Mouse (Mus musculus): ENCODE results near the gene Nabp2. TPM values are rescaled to one million over a fixed set of nuclear protein-coding genes. Genes with fewer than 3 reads are reported as not detected.
A peak's percentile ranks its signal among the peaks of the same experiment; 100 is the strongest.

Nabp2 gene
- polyA plus RNA-seq, 1 experiment from 2014 or later: 101 TPM

GRCm38 (mm10) chr10:128368402-128369217, 42.7 kb downstream of the Nabp2 start, which contains the start of gene Coq10a:
Gene Coq10a, minus strand, starts transcription at chr10:128368997.
- Histone ChIP-seq H3K27me3 (replicated peaks; ENCODE audit: control insufficient read depth, insufficient read depth, low read length) (no peaks in the 10 kb centered on the region), H3K36me3 (ENCODE audit: control insufficient read depth, insufficient read depth, low read length) (peaks cover 2% of the 10 kb centered on the region), H3K4me3 (ENCODE audit: low read depth, low read length) (peak within 1 kb of the TSS; percentile 70), H3K4me1 (replicated peaks; ENCODE audit: control insufficient read depth, insufficient read depth, low read length) (peaks cover 18% of the 10 kb centered on the region), H3K9me3 (ENCODE audit: control insufficient read depth, low read length) (no peaks in the 10 kb centered on the region), H3K9ac (ENCODE audit: low read depth, low read length) (peak within 1 kb of the TSS; percentile 67), H3K4me2 (peak within 1 kb of the TSS; percentile 97), H3K27ac (ENCODE audit: low read depth, low read length) (peak within 1 kb of the TSS; percentile 67)
- ATAC-seq (replicated peaks; ENCODE audit: low FRiP score) (peak; percentile 89), DNase-seq (ENCODE audit: low spot score) (peak; percentile 89)
- WGBS: under 1% methylated on average over 87 of the region's 87 CpGs

GRCm38 (mm10) chr10:128367899-128368401, 43.3 kb downstream of the Nabp2 start:
- H3K27me3 ChIP-seq (replicated peaks; ENCODE audit: control insufficient read depth, insufficient read depth, low read length): no peaks in the 10 kb centered on the region
- H3K9me3 ChIP-seq (ENCODE audit: control insufficient read depth, low read length): no peaks in the 10 kb centered on the region
- H3K4me3 ChIP-seq (ENCODE audit: low read depth, low read length): peak overlapping the region; percentile 70
- H3K27ac ChIP-seq (ENCODE audit: low read depth, low read length): peak overlapping the region; percentile 67
- H3K9ac ChIP-seq (ENCODE audit: low read depth, low read length): peak overlapping the region; percentile 67
- H3K4me1 ChIP-seq (replicated peaks; ENCODE audit: control insufficient read depth, insufficient read depth, low read length): peaks cover 15% of the 10 kb centered on the region
- 26% methylated on average over 19 of the region's 19 CpGs for WGBS
- no peak for DNase-seq (ENCODE audit: low spot score)
- H3K4me2 ChIP-seq: peak overlapping the region; percentile 97
- H3K36me3 ChIP-seq (ENCODE audit: control insufficient read depth, insufficient read depth, low read length): peaks cover 8% of the 10 kb centered on the region
- ATAC-seq (replicated peaks; ENCODE audit: low FRiP score): no peak; the same call in 1 of the 2 replicates

GRCm38 (mm10) chr10:128362568-128362967, 48.7 kb downstream of the Nabp2 start:
- Histone ChIP-seq H3K4me2 (no peak overlapping the region), H3K27ac (ENCODE audit: low read depth, low read length) (no peak overlapping the region), H3K36me3 (ENCODE audit: control insufficient read depth, insufficient read depth, low read length) (peaks cover 39% of the 10 kb centered on the region), H3K27me3 (replicated peaks; ENCODE audit: control insufficient read depth, insufficient read depth, low read length) (no peaks in the 10 kb centered on the region), H3K4me1 (replicated peaks; ENCODE audit: control insufficient read depth, insufficient read depth, low read length) (peaks cover 2% of the 10 kb centered on the region; the same call in 1 of the 2 replicates), H3K9ac (ENCODE audit: low read depth, low read length) (no peak overlapping the region), H3K4me3 (ENCODE audit: low read depth, low read length) (no peak overlapping the region), H3K9me3 (ENCODE audit: control insufficient read depth, low read length) (no peaks in the 10 kb centered on the region)
- 62% methylated on average over 3 of the region's 3 CpGs for WGBS
- DNase-seq (ENCODE audit: low spot score) (no peak), ATAC-seq (replicated peaks; ENCODE audit: low FRiP score) (no peak; the same call in 1 of the 2 replicates)

- WGBS: 87% methylated on average over 6 of the region's 6 CpGs
- no peak for ATAC-seq (replicated peaks; ENCODE audit: low FRiP score)
- no peaks in the 10 kb centered on the region for H3K4me1 ChIP-seq (replicated peaks; ENCODE audit: control insufficient read depth, insufficient read depth, low read length)
These were observed 49.5 kb downstream of the Nabp2 start for GRCm38 (mm10) chr10:128361836-128362235.

GRCm38 (mm10) chr10:128359226-128359625, 52.1 kb downstream of the Nabp2 start:
- no peak overlapping the region for H3K4me2 ChIP-seq
- no peak overlapping the region for H3K27ac ChIP-seq (ENCODE audit: low read depth, low read length)
- DNase-seq (ENCODE audit: low spot score) (no peak), ATAC-seq (replicated peaks; ENCODE audit: low FRiP score) (no peak)
- 87% methylated on average over 6 of the region's 6 CpGs for WGBS
- H3K27me3 ChIP-seq (replicated peaks; ENCODE audit: control insufficient read depth, insufficient read depth, low read length): no peaks in the 10 kb centered on the region
- peaks cover 51% of the 10 kb centered on the region for H3K36me3 ChIP-seq (ENCODE audit: control insufficient read depth, insufficient read depth, low read length)
- no peaks in the 10 kb centered on the region for H3K9me3 ChIP-seq (ENCODE audit: control insufficient read depth, low read length)
- no peaks in the 10 kb centered on the region for H3K4me1 ChIP-seq (replicated peaks; ENCODE audit: control insufficient read depth, insufficient read depth, low read length)
- no peak overlapping the region for H3K4me3 ChIP-seq (ENCODE audit: low read depth, low read length)
- no peak overlapping the region for H3K9ac ChIP-seq (ENCODE audit: low read depth, low read length)

More at GRCm38 (mm10) chr10:128361836-128362235, 49.5 kb downstream of the Nabp2 start:
- H3K4me3 ChIP-seq (ENCODE audit: low read depth, low read length): no peak overlapping the region
- H3K27ac ChIP-seq (ENCODE audit: low read depth, low read length): no peak overlapping the region
- H3K9me3 ChIP-seq (ENCODE audit: control insufficient read depth, low read length): no peaks in the 10 kb centered on the region
- H3K36me3 ChIP-seq (ENCODE audit: control insufficient read depth, insufficient read depth, low read length): peaks cover 42% of the 10 kb centered on the region
- H3K27me3 ChIP-seq (replicated peaks; ENCODE audit: control insufficient read depth, insufficient read depth, low read length): no peaks in the 10 kb centered on the region
- H3K9ac ChIP-seq (ENCODE audit: low read depth, low read length): no peak overlapping the region
- DNase-seq (ENCODE audit: low spot score): no peak
- no peak overlapping the region for H3K4me2 ChIP-seq

- ATAC-seq (replicated peaks; ENCODE audit: low FRiP score): no peak
- Histone ChIP-seq H3K27ac (ENCODE audit: low read depth, low read length) (no peak overlapping the region), H3K36me3 (ENCODE audit: control insufficient read depth, insufficient read depth, low read length) (peaks cover 55% of the 10 kb centered on the region), H3K4me1 (replicated peaks; ENCODE audit: control insufficient read depth, insufficient read depth, low read length) (no peaks in the 10 kb centered on the region), H3K4me3 (ENCODE audit: low read depth, low read length) (no peak overlapping the region), H3K9ac (ENCODE audit: low read depth, low read length) (no peak overlapping the region), H3K9me3 (ENCODE audit: control insufficient read depth, low read length) (no peaks in the 10 kb centered on the region), H3K4me2 (no peak overlapping the region), H3K27me3 (replicated peaks; ENCODE audit: control insufficient read depth, insufficient read depth, low read length) (no peaks in the 10 kb centered on the region)
- WGBS: 54% methylated on average over 2 of the region's 2 CpGs
- no peak for DNase-seq (ENCODE audit: low spot score)
These were observed 52.5 kb downstream of the Nabp2 start for GRCm38 (mm10) chr10:128358796-128359195.

Small RNA genes within 50 kb of the gene (microRNA-seq; reads per million reads assigned to microRNA genes)
- gene Gm25361 (ENCODE audit: borderline number of aligned reads): not detected
- gene Gm26308 (ENCODE audit: borderline number of aligned reads): not detected
- 1.1 reads per million for gene Mir6914 (ENCODE audit: borderline number of aligned reads)
- 2.1 reads per million for gene Mir6915 (ENCODE audit: borderline number of aligned reads)
- 1.1 reads per million for gene Mir8105 (ENCODE audit: borderline number of aligned reads)

Other genes with a start within 250 kb of the Nabp2 start
- 14.6 and 17.0 TPM in 2 replicates for gene Rbms2, start 231.2 kb downstream of the Nabp2 start, polyA plus RNA-seq (2014; fragmentation: Nextera tagmentation; extraction: Ambion mirVana)
- gene Gls2, start 217.0 kb downstream of the Nabp2 start, polyA plus RNA-seq (2014; fragmentation: Nextera tagmentation; extraction: Ambion mirVana): 3.1 and 3.4 TPM in 2 replicates
- 32.4 and 37.4 TPM in 2 replicates for gene Spryd4, start 199.7 kb downstream of the Nabp2 start, polyA plus RNA-seq (2014; fragmentation: Nextera tagmentation; extraction: Ambion mirVana)
- 0.08 TPM in 1 of 2 replicates, not detected in the other for gene Mip, start 185.7 kb downstream of the Nabp2 start, polyA plus RNA-seq (2014; fragmentation: Nextera tagmentation; extraction: Ambion mirVana)
- 67.5 and 71.2 TPM in 2 replicates for gene Timeless, start 179.4 kb downstream of the Nabp2 start, polyA plus RNA-seq (2014; fragmentation: Nextera tagmentation; extraction: Ambion mirVana)
- gene Apon, start 157.4 kb downstream of the Nabp2 start, polyA plus RNA-seq (2014; fragmentation: Nextera tagmentation; extraction: Ambion mirVana): 0.43 and 0.92 TPM in 2 replicates
- 25.0 and 28.0 TPM in 2 replicates for gene Apof, start 142.8 kb downstream of the Nabp2 start, polyA plus RNA-seq (2014; fragmentation: Nextera tagmentation; extraction: Ambion mirVana)
- 12.5 and 14.9 TPM in 2 replicates for gene Stat2, start 140.9 kb downstream of the Nabp2 start, polyA plus RNA-seq (2014; fragmentation: Nextera tagmentation; extraction: Ambion mirVana)
- 0.12 and 0.22 TPM in 2 replicates for gene Il23a, start 112.7 kb downstream of the Nabp2 start, polyA plus RNA-seq (2014; fragmentation: Nextera tagmentation; extraction: Ambion mirVana)
- 27.8 and 29.9 TPM in 2 replicates for gene Pan2, start 108.2 kb downstream of the Nabp2 start, polyA plus RNA-seq (2014; fragmentation: Nextera tagmentation; extraction: Ambion mirVana)
- gene Cnpy2, start 89.0 kb downstream of the Nabp2 start, polyA plus RNA-seq (2014; fragmentation: Nextera tagmentation; extraction: Ambion mirVana): 195 and 221 TPM in 2 replicates
- 255 and 280 TPM in 2 replicates for gene Cs, start 73.8 kb downstream of the Nabp2 start, polyA plus RNA-seq (2014; fragmentation: Nextera tagmentation; extraction: Ambion mirVana)
- gene Coq10a, start 42.5 kb downstream of the Nabp2 start, polyA plus RNA-seq (2014; fragmentation: Nextera tagmentation; extraction: Ambion mirVana): 8.4 and 10.5 TPM in 2 replicates
- gene Ankrd52, start 34.4 kb downstream of the Nabp2 start, polyA plus RNA-seq (2014; fragmentation: Nextera tagmentation; extraction: Ambion mirVana): 12.2 and 13.4 TPM in 2 replicates
- 16.5 and 17.6 TPM in 2 replicates for gene Slc39a5, start 10.3 kb downstream of the Nabp2 start, polyA plus RNA-seq (2014; fragmentation: Nextera tagmentation; extraction: Ambion mirVana)
- 19.1 and 20.4 TPM in 2 replicates for gene Rnf41, start 165 bp upstream of the Nabp2 start, polyA plus RNA-seq (2014; fragmentation: Nextera tagmentation; extraction: Ambion mirVana)
- 59.0 and 59.7 TPM in 2 replicates for gene Smarcc2, start 47.8 kb upstream of the Nabp2 start, polyA plus RNA-seq (2014; fragmentation: Nextera tagmentation; extraction: Ambion mirVana)
- gene Myl6, start 82.7 kb upstream of the Nabp2 start, polyA plus RNA-seq (2014; fragmentation: Nextera tagmentation; extraction: Ambion mirVana): 639 and 685 TPM in 2 replicates
- gene Myl6b, start 87.2 kb upstream of the Nabp2 start, polyA plus RNA-seq (2014; fragmentation: Nextera tagmentation; extraction: Ambion mirVana): 3.9 and 4.2 TPM in 2 replicates
- 19.1 TPM in 2 replicates for gene Esyt1, start 114.4 kb upstream of the Nabp2 start, polyA plus RNA-seq (2014; fragmentation: Nextera tagmentation; extraction: Ambion mirVana)
- gene Zc3h10, start 136.3 kb upstream of the Nabp2 start, polyA plus RNA-seq (2014; fragmentation: Nextera tagmentation; extraction: Ambion mirVana): 9.9 and 11.1 TPM in 2 replicates
- gene Rpl41, start 137.8 kb upstream of the Nabp2 start, polyA plus RNA-seq (2014; fragmentation: Nextera tagmentation; extraction: Ambion mirVana): 3,476 and 3,859 TPM in 2 replicates
- 384 and 397 TPM in 2 replicates for gene Pa2g4, start 154.5 kb upstream of the Nabp2 start, polyA plus RNA-seq (2014; fragmentation: Nextera tagmentation; extraction: Ambion mirVana)
- gene Erbb3, start 178.2 kb upstream of the Nabp2 start, polyA plus RNA-seq (2014; fragmentation: Nextera tagmentation; extraction: Ambion mirVana): 3.0 and 3.7 TPM in 2 replicates
- gene Rps26, start 215.3 kb upstream of the Nabp2 start, polyA plus RNA-seq (2014; fragmentation: Nextera tagmentation; extraction: Ambion mirVana): 848 and 955 TPM in 2 replicates
- 0.96 and 1.3 TPM in 2 replicates for gene Ikzf4, start 234.5 kb upstream of the Nabp2 start, polyA plus RNA-seq (2014; fragmentation: Nextera tagmentation; extraction: Ambion mirVana)